Mouse (Mus musculus) kidney, adult 2 months (tissue): ENCODE measurements at regions not wholly inside any gene's neighbourhood (a gene's known extent, or its start where the extent isn't known, plus 50 kb on each side); places are given as distances from the start of the nearest gene placed in this dataset.

Experiments
- DNase-seq: peaks from one replicate; pipeline ENCODE4 v3.0.0; 2021
- H3K27ac ChIP-seq: fragments of 200-500 bp; 2 replicates; pipeline ENCODE4 v1.5.1; 2012; ENCODE audit warnings: low read depth, low read length, control low read depth, inconsistent platforms; ENCODE audit not compliant: insufficient read depth
- H3K27me3 ChIP-seq: fragments of 200-500 bp; replicated peaks from 2 replicates; pipeline ENCODE4 v1.6.1; 2012; ENCODE audit warnings: mild to moderate bottlenecking, moderate library complexity, low read length, inconsistent platforms; ENCODE audit not compliant: control insufficient read depth, insufficient read depth
- H3K36me3 ChIP-seq: fragments of 200-500 bp; 2 replicates; pipeline ENCODE4 v1.6.1; 2012; ENCODE audit warnings: mild to moderate bottlenecking, moderate library complexity, low read length, inconsistent platforms; ENCODE audit not compliant: control insufficient read depth, insufficient read depth
- H3K4me1 ChIP-seq: fragments of 200-500 bp; 2 replicates; pipeline ENCODE4 v1.6.1; 2011; ENCODE audit warnings: low read length; ENCODE audit not compliant: control insufficient read depth, insufficient read depth
- H3K4me3 ChIP-seq: fragments of 200-500 bp; 2 replicates; pipeline ENCODE4 v1.5.1; 2011; ENCODE audit warnings: mild to moderate bottlenecking, low read depth, low read length, control low read depth; ENCODE audit not compliant: insufficient read depth
- CTCF ChIP-seq: fragments of 200-500 bp; conservative IDR thresholded peaks from 2 replicates; pipeline ENCODE4 v1.5.1; 2011; ENCODE audit warnings: low read depth, mild to moderate bottlenecking, control low read depth, low read length, moderate library complexity, mixed read lengths; ENCODE audit not compliant: insufficient read depth, insufficient read length
- POLR2A ChIP-seq: fragments of 200-500 bp; IDR thresholded peaks from one replicate; pipeline ENCODE4 v1.6.1; 2011; ENCODE audit warnings: low read depth, low read length, control low read depth
- whole genome bisulfite sequencing: fragments of 180-500 bp; shearing (Covaris S2); methylation state at CpG from one replicate; pipeline ENCODE4 v1.1.7; 2018; 5-methylcytosine and 5-hydroxymethylcytosine counted together

DNA sequence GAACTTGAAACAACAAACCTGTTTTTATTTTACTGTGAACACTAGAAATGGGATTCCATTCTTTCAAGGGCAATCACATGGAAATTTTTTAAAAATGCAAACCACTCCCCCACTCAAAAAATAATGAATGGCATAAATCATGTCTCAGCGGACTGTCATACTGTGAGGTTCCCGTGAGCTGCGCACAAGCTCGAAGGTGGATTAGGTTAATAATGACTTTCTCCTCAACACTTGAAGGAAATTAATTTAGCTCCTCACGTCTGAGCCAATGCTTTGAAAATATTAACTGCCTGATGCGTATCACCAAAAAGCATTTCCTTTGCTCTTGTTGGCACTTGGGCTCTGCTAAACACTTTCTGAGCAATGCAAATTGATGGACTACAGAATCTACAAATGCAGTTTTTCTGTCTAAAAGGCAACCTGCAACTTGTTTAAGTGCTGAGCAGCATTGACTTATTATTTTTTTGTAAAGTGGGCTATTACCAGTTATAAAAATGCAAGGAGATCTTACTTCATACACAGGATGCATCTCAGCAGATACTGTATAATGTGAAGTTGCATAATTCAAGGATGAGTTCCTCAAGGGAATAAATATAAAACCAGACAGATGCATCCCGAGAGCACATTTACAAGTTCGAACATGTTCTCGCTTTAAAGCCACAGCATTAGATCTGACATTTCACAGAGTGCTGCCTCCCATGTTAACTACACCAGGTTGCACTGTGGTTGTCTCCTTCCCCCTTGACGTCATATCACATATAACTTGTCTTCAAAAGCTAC lies 282.4 kb downstream of the Cdh20 start:
- H3K4me1 ChIP-seq, result no peaks in the 10 kb centered on the region
- no peak for TF ChIP-seq CTCF
- TF ChIP-seq POLR2A, result no peak
- 70% methylated on average over 10 of the region's 10 CpGs for WGBS
- H3K4me3 ChIP-seq, result no peak overlapping the region
- H3K36me3 ChIP-seq, result no peaks in the 10 kb centered on the region
- no peaks in the 10 kb centered on the region for H3K27me3 ChIP-seq
- no peak overlapping the region for H3K27ac ChIP-seq
- no peak for DNase-seq
